8 mouse cellular contexts compared by ENCODE assay signal in genomic region chr10:81318589-81319329, GRCm38 (mm10). TPM values are rescaled to one million over a fixed set of nuclear protein-coding genes. Genes with fewer than 3 reads are reported as not detected.
DNase-seq lines count a peak whose midpoint lies in the region; ATAC-seq and TF ChIP-seq lines count a peak whose summit lies in the region.

No protein-coding gene starts in this region.

- H3K9me3 ChIP-seq in megakaryocyte, embryonic 14.5 days, result no peaks in the 10 kb centered on the region
- no peaks in the 10 kb centered on the region for H3K9me3 ChIP-seq in liver, embryonic 13.5 days (replicated peaks)
- no peaks in the 10 kb centered on the region for H3K9me3 ChIP-seq in stomach, embryonic 16.5 days (replicated peaks; ENCODE audit: control insufficient read depth, low read length)

- H3K27ac ChIP-seq in liver, embryonic 13.5 days, result peak overlapping the region; percentile 90
- 0 out of 2 replicates have a peak overlapping the region, but pooled peaks have one; percentile 89 for H3K27ac ChIP-seq in stomach, embryonic 16.5 days (ENCODE audit: low read length)
- H3K27ac ChIP-seq in thymus, adult 2 months (ENCODE audit: control insufficient read depth, insufficient read depth, low read length), result no peak overlapping the region

- TF ChIP-seq CTCF in thymus, adult 2 months (IDR thresholded peaks at IDR 0.05; ENCODE audit: borderline replicate concordance, control insufficient read depth, extremely low read depth, insufficient read depth, low read length, poor library complexity), result no peak

- WGBS in liver, embryonic 13.5 days (ENCODE audit: insufficient replicate concordance), result 78% methylated on average over 13 of the region's 13 CpGs
- WGBS in stomach, embryonic 16.5 days, result 82% methylated on average over 13 of the region's 13 CpGs
- 93% methylated on average over 13 of the region's 13 CpGs for WGBS in thymus, adult 2 months

- peak; percentile 82 to 87 for DNase-seq in adrenal gland, postnatal 36 days
- DNase-seq in heart, postnatal 4 days, result peak; percentile 54
- DNase-seq in liver, embryonic 13.5 days, result no peak
- DNase-seq in thymus, adult 2 months, result no peak
- no peak for DNase-seq in yolk sac, embryonic 10.5 days (ENCODE audit: low spot score)

- peaks cover 72% of the 10 kb centered on the region for H3K36me3 ChIP-seq in megakaryocyte, embryonic 14.5 days (replicated peaks; ENCODE audit: low read length)
- H3K36me3 ChIP-seq in liver, embryonic 13.5 days, result peaks cover 59% of the 10 kb centered on the region
- peaks cover 29% of the 10 kb centered on the region for H3K36me3 ChIP-seq in stomach, embryonic 16.5 days (ENCODE audit: control insufficient read depth, insufficient read depth, low read length)
- H3K36me3 ChIP-seq in thymus, adult 2 months (ENCODE audit: control insufficient read depth, insufficient read depth, low read length), result peaks cover 28% of the 10 kb centered on the region

- H3K27me3 ChIP-seq in megakaryocyte, embryonic 14.5 days (replicated peaks), result no peaks in the 10 kb centered on the region
- H3K27me3 ChIP-seq in liver, embryonic 13.5 days, result no peaks in the 10 kb centered on the region
- H3K27me3 ChIP-seq in stomach, embryonic 16.5 days (ENCODE audit: control insufficient read depth, insufficient read depth, low read length), result no peaks in the 10 kb centered on the region
- no peaks in the 10 kb centered on the region for H3K27me3 ChIP-seq in thymus, adult 2 months (ENCODE audit: control insufficient read depth, insufficient read depth, low read length)

- TF ChIP-seq POLR2A in thymus, adult 2 months (IDR thresholded peaks at IDR 0.05; ENCODE audit: control insufficient read depth, extremely low read depth, insufficient read depth, low read length, poor library complexity), result no peak

- no peak for ATAC-seq in megakaryocyte, adult 5-6 weeks (ENCODE audit: poor library complexity, severe bottlenecking)
- ATAC-seq in liver, embryonic 13.5 days (ENCODE audit: low read depth), result no peak
- no peak for ATAC-seq in stomach, embryonic 16.5 days (ENCODE audit: insufficient read depth, low FRiP score)

- peak overlapping the region; percentile 95 for H3K4me2 ChIP-seq in liver, embryonic 13.5 days
- peak overlapping the region; percentile 63; the same call in 1 of the 2 replicates for H3K4me2 ChIP-seq in stomach, embryonic 16.5 days (ENCODE audit: low read depth, low read length)

- peaks cover 83% of the 10 kb centered on the region for H3K4me1 ChIP-seq in megakaryocyte, embryonic 14.5 days
- H3K4me1 ChIP-seq in liver, embryonic 13.5 days (replicated peaks), result peaks cover 66% of the 10 kb centered on the region
- peaks cover 37% of the 10 kb centered on the region for H3K4me1 ChIP-seq in stomach, embryonic 16.5 days (ENCODE audit: control insufficient read depth, insufficient read depth, low read length)
- H3K4me1 ChIP-seq in thymus, adult 2 months (replicated peaks; ENCODE audit: control insufficient read depth, insufficient read depth, low read length), result peaks cover 27% of the 10 kb centered on the region

- H3K4me3 ChIP-seq in megakaryocyte, embryonic 14.5 days (replicated peaks), result peak overlapping the region; percentile 98
- peak overlapping the region; percentile 99; the same call in 1 of the 2 replicates for H3K4me3 ChIP-seq in liver, embryonic 13.5 days (replicated peaks)
- H3K4me3 ChIP-seq in stomach, embryonic 16.5 days (replicated peaks; ENCODE audit: low read length), result no peak overlapping the region
- no peak overlapping the region for H3K4me3 ChIP-seq in thymus, adult 2 months (ENCODE audit: control insufficient read depth, insufficient read depth, low read length)

- H3K9ac ChIP-seq in liver, embryonic 13.5 days, result peak overlapping the region; percentile 80
- H3K9ac ChIP-seq in stomach, embryonic 16.5 days (ENCODE audit: low read length), result peak overlapping the region; percentile 73

RNA-seq across cellular contexts. Expression of gene Cactin, which starts 2.1 kb away (rescaled TPM):
- polyA plus RNA-seq in megakaryocyte, embryonic 14.5 days (2012; ENCODE audit: insufficient read depth, low replicate concordance), result 76.5 and 78.5 TPM in 2 replicates
- 4.5 and 7.4 TPM in 2 replicates for total RNA-seq in megakaryocyte, adult 5-6 weeks (2015)
- 16.2 and 20.6 TPM in 2 replicates for total RNA-seq in megakaryocyte, adult 5-6 weeks (2017)
- 10 to 100 TPM; 37.9 to 39.1 TPM for total RNA-seq in adrenal gland, postnatal 36 days (2021)
- total RNA-seq in heart, postnatal 4 days (2021), result 10 to 100 TPM; 20.7 to 21.0 TPM
- 29.5 and 33.0 TPM in 2 replicates for polyA plus RNA-seq in liver, embryonic 13.5 days (2015; fragmentation: Nextera tagmentation; extraction: Ambion mirVana)
- polyA plus RNA-seq in stomach, embryonic 16.5 days (2015; fragmentation: Nextera tagmentation; extraction: Ambion mirVana), result 22.4 and 26.7 TPM in 2 replicates
- 89.3 and 89.6 TPM in 2 replicates for polyA plus RNA-seq in thymus, adult 2 months (2012; rRNA removed)

RNA-seq across cellular contexts. Expression of gene Tbxa2r, which starts 9.8 kb away (rescaled TPM):
- 87.5 and 153 TPM in 2 replicates for polyA plus RNA-seq in megakaryocyte, embryonic 14.5 days (2012; ENCODE audit: insufficient read depth, low replicate concordance)
- total RNA-seq in megakaryocyte, adult 5-6 weeks (2015), result 0.34 and 0.85 TPM in 2 replicates
- total RNA-seq in megakaryocyte, adult 5-6 weeks (2017), result 0.07 and 0.28 TPM in 2 replicates
- 10 to 100 TPM; 53.2 to 53.9 TPM for total RNA-seq in adrenal gland, postnatal 36 days (2021)
- 1 to 10 TPM; 5.5 to 5.6 TPM for total RNA-seq in heart, postnatal 4 days (2021)
- polyA plus RNA-seq in liver, embryonic 13.5 days (2015; fragmentation: Nextera tagmentation; extraction: Ambion mirVana), result 5.2 and 5.3 TPM in 2 replicates
- 28.1 and 31.5 TPM in 2 replicates for polyA plus RNA-seq in stomach, embryonic 16.5 days (2015; fragmentation: Nextera tagmentation; extraction: Ambion mirVana)
- 310 and 312 TPM in 2 replicates for polyA plus RNA-seq in thymus, adult 2 months (2012; rRNA removed)

RNA-seq across cellular contexts. Expression of gene Gipc3, which starts 24.3 kb away (rescaled TPM):
- 2.9 and 11.0 TPM in 2 replicates for polyA plus RNA-seq in megakaryocyte, embryonic 14.5 days (2012; ENCODE audit: insufficient read depth, low replicate concordance)
- total RNA-seq in megakaryocyte, adult 5-6 weeks (2015), result not detected in 2 replicates
- total RNA-seq in megakaryocyte, adult 5-6 weeks (2017), result not detected in 2 replicates
- total RNA-seq in adrenal gland, postnatal 36 days (2021), result 1 to 10 TPM; 3.5 to 7.7 TPM
- 1 to 10 TPM; 2.2 to 3.3 TPM for total RNA-seq in heart, postnatal 4 days (2021)
- polyA plus RNA-seq in liver, embryonic 13.5 days (2015; fragmentation: Nextera tagmentation; extraction: Ambion mirVana), result not detected in 2 replicates
- polyA plus RNA-seq in stomach, embryonic 16.5 days (2015; fragmentation: Nextera tagmentation; extraction: Ambion mirVana), result 0.05 TPM in 1 of 2 replicates, not detected in the other
- polyA plus RNA-seq in thymus, adult 2 months (2012; rRNA removed), result 0.70 and 0.82 TPM in 2 replicates

RNA-seq across cellular contexts. Expression of gene Pip5k1c, which starts 26.0 kb away (rescaled TPM):
- 124 and 136 TPM in 2 replicates for polyA plus RNA-seq in megakaryocyte, embryonic 14.5 days (2012; ENCODE audit: insufficient read depth, low replicate concordance)
- total RNA-seq in megakaryocyte, adult 5-6 weeks (2015), result 28.0 and 31.7 TPM in 2 replicates
- total RNA-seq in megakaryocyte, adult 5-6 weeks (2017), result 40.4 and 46.1 TPM in 2 replicates
- 10 to 100 TPM; 37.2 to 40.9 TPM for total RNA-seq in adrenal gland, postnatal 36 days (2021)
- 10 to 100 TPM; 52.0 to 55.4 TPM for total RNA-seq in heart, postnatal 4 days (2021)
- polyA plus RNA-seq in liver, embryonic 13.5 days (2015; fragmentation: Nextera tagmentation; extraction: Ambion mirVana), result 13.2 and 16.7 TPM in 2 replicates
- 40.8 and 41.8 TPM in 2 replicates for polyA plus RNA-seq in stomach, embryonic 16.5 days (2015; fragmentation: Nextera tagmentation; extraction: Ambion mirVana)
- 212 and 239 TPM in 2 replicates for polyA plus RNA-seq in thymus, adult 2 months (2012; rRNA removed)

RNA-seq across cellular contexts. Expression of gene Tjp3, which starts 27.4 kb away (rescaled TPM):
- 4.6 and 5.5 TPM in 2 replicates for polyA plus RNA-seq in megakaryocyte, embryonic 14.5 days (2012; ENCODE audit: insufficient read depth, low replicate concordance)
- total RNA-seq in megakaryocyte, adult 5-6 weeks (2015), result 3.4 and 3.7 TPM in 2 replicates
- 5.0 and 6.5 TPM in 2 replicates for total RNA-seq in megakaryocyte, adult 5-6 weeks (2017)
- under 1 TPM; 0.23 to 0.26 TPM for total RNA-seq in adrenal gland, postnatal 36 days (2021)
- total RNA-seq in heart, postnatal 4 days (2021), result under 1 TPM in 1 of 2 experiments, not detected in 1; 0.50 TPM
- 0.35 and 0.43 TPM in 2 replicates for polyA plus RNA-seq in liver, embryonic 13.5 days (2015; fragmentation: Nextera tagmentation; extraction: Ambion mirVana)
- polyA plus RNA-seq in stomach, embryonic 16.5 days (2015; fragmentation: Nextera tagmentation; extraction: Ambion mirVana), result 29.1 and 35.7 TPM in 2 replicates
- polyA plus RNA-seq in thymus, adult 2 months (2012; rRNA removed), result 27.5 and 34.5 TPM in 2 replicates

Comparison
In these comparisons a context has a peak if more than half of its experiments do, and no peak if none do; other contexts are left out.
1. H3K4me3 ChIP-seq: peak in megakaryocyte, embryonic 14.5 days (single experiment) and liver, embryonic 13.5 days (single experiment); none in stomach, embryonic 16.5 days (single experiment) and thymus, adult 2 months (single experiment).
2. DNase-seq: peak in adrenal gland, postnatal 36 days (2 of 2) and heart, postnatal 4 days (single experiment); none in liver, embryonic 13.5 days (single experiment), thymus, adult 2 months (single experiment) and yolk sac, embryonic 10.5 days (single experiment).